Mouse (Mus musculus): Measurements from ENCODE around the gene Gpn1. TPM values are rescaled to one million over a fixed set of nuclear protein-coding genes. Genes with fewer than 3 reads are reported as not detected.

Gpn1 gene
- 67.8 and 75.2 TPM in 2 replicates for polyA plus RNA-seq (2014; fragmentation: Nextera tagmentation; extraction: Ambion mirVana)

DNA sequence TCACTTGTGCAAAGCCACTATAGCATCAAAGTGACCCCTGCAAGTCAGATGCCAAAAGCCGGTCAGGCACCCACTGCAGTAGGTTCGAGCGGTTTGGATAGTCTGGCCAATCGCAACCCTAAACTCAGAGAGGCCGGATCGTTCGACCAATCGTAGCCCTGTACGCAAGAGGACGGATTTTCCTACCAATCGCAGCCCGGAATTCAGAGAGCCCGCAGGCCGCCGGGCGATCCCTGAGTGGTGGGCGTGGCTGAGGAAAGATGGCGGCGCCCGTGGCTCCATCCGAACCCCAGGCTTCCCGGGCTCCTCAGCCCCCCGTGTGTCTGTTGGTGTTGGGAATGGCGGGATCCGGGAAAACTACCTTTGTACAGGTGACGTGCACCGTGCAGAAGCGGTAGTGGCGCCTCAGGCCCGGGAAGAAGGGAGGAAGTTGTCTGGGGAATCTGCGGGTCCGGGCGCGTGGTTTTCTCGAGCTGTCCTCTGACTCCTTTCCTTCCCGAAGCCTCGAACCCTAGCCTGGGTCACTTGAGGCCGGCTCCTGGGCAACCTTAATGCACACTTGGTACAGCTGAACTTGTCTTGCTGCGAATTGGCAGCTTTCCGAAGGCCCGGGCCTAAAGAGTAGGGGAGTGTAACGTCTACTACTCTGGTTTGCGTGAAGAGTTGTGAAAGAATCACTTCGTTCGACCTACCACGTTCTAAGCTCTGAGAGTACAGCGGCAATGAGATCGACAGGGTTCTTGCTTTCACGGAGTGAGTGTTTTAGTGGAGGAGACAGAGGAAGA, at the start of gene Gpn1:
Gpn1 (plus strand) TSS at position 229 of the 785 bp plus-strand sequence.
- Histone ChIP-seq H3K4me1 (replicated peaks; ENCODE audit: control insufficient read depth, insufficient read depth, low read length) (peaks cover 12% of the 10 kb centered on the region), H3K4me2 (replicated peaks) (peak within 1 kb of the TSS; percentile 64), H3K9me3 (ENCODE audit: control insufficient read depth, low read length) (no peaks in the 10 kb centered on the region), H3K27me3 (ENCODE audit: control insufficient read depth, insufficient read depth, low read length) (no peaks in the 10 kb centered on the region), H3K27ac (peak within 1 kb of the TSS; percentile 75), H3K36me3 (replicated peaks; ENCODE audit: control insufficient read depth, insufficient read depth) (peaks cover 34% of the 10 kb centered on the region), H3K9ac (peak within 1 kb of the TSS; percentile 69), H3K4me3 (replicated peaks; ENCODE audit: low read length) (peak within 1 kb of the TSS; percentile 79)
- DNase-seq (ENCODE audit: low spot score): peak; percentile 93
- WGBS: under 1% methylated on average over 49 of the region's 49 CpGs
- ATAC-seq (ENCODE audit: low FRiP score): peak; percentile 100

DNA sequence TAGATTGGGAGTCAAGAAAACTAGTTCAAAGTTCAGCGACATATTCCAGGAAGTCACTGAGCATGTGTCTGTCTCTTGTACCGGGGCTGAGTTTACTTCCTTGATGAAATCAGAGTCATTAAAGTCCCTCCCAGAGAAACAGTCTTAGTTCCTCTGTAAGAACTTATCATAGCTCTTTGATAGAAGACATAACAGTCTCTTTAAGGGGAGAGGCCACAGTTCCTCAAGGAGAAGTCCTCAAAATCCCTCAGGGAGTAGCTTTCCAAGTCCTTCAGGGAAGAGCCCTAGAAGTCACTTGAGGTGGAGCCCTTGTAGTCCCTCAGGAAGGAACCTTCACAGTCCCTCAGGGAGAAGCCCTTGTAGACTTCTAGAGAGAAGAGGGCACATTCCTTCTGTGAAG, 43.2 kb upstream of the Gpn1 start:
- no peaks in the 10 kb centered on the region for H3K36me3 ChIP-seq (replicated peaks; ENCODE audit: control insufficient read depth, insufficient read depth)
- no peak overlapping the region for H3K27ac ChIP-seq
- H3K9me3 ChIP-seq (ENCODE audit: control insufficient read depth, low read length): no peaks in the 10 kb centered on the region
- peaks cover 17% of the 10 kb centered on the region for H3K4me1 ChIP-seq (replicated peaks; ENCODE audit: control insufficient read depth, insufficient read depth, low read length)
- ATAC-seq (ENCODE audit: low FRiP score) (no peak), DNase-seq (ENCODE audit: low spot score) (no peak)
- H3K27me3 ChIP-seq (ENCODE audit: control insufficient read depth, insufficient read depth, low read length): no peaks in the 10 kb centered on the region
- H3K9ac ChIP-seq: no peak overlapping the region
- 93% methylated on average over 2 of the region's 2 CpGs for WGBS
- H3K4me2 ChIP-seq (replicated peaks): no peak overlapping the region
- H3K4me3 ChIP-seq (replicated peaks; ENCODE audit: low read length): no peak overlapping the region

DNA sequence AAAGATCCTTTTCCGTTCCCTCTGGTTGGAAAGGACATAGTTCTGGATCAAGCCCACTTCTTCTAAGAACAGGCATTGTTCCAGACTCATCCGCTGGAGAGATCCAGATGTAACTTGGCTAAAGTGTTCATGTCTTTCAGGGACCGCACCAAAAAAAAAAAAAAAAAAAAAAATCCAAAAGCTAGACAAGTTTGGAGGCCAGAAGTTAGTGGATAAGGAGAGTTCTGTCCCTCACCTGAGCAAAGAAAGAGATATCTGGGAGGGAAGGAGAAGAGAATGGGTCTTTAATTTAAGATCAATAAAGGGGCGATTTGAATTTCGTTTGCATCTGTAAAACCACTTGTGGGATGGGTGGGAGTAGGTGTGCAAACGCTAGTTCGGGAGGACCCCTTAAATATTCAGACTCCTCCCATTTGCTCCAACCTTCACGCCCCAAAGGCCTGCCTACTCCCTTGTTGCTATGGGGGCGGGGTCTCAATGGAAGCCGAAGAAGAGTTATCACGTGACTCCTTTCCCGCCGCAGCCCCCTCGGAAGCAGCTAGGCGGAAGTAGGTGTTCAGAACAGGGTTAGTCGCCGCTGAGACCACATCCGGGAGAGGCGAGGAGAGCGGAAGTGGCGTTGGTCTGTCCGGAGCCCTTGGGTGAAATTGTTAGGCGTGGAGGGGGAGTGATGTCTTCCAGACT, 42.5 kb upstream of the Gpn1 start, which contains the start of gene Zfp512:
Zfp512 (plus strand) TSS at position 554 of the 684 bp plus-strand sequence.
- WGBS: 6% methylated on average over 23 of the region's 23 CpGs

DNA sequence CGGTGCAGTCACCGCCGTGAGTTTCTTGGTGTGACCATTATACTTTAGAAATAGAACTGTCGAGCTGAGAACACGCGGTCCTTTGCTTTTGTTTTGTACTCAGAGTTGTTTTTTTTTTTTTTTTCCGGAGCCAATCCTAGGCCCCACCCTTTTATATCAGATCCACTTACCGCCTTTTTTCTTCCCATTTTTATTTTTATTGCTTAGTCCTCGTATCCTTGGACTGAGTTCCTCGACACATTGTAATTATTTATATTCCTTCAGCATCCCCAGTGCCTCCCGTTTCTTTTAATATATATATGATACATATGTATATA, 42.0 kb upstream of the Gpn1 start:
- Histone ChIP-seq H3K27me3 (ENCODE audit: control insufficient read depth, insufficient read depth, low read length) (no peaks in the 10 kb centered on the region), H3K9ac (peak overlapping the region; percentile 69), H3K4me2 (replicated peaks) (peak overlapping the region; percentile 84), H3K9me3 (ENCODE audit: control insufficient read depth, low read length) (no peaks in the 10 kb centered on the region), H3K4me3 (replicated peaks; ENCODE audit: low read length) (peak overlapping the region; percentile 45), H3K4me1 (replicated peaks; ENCODE audit: control insufficient read depth, insufficient read depth, low read length) (peaks cover 17% of the 10 kb centered on the region), H3K36me3 (replicated peaks; ENCODE audit: control insufficient read depth, insufficient read depth) (no peaks in the 10 kb centered on the region), H3K27ac (no peak overlapping the region)
- no peak for ATAC-seq (ENCODE audit: low FRiP score)
- no peak for DNase-seq (ENCODE audit: low spot score)
- under 1% methylated on average over 11 of the region's 11 CpGs for WGBS

More for the DNA sequence above, 42.5 kb upstream of the Gpn1 start, which contains the start of gene Zfp512:
- H3K27ac ChIP-seq: no peak within 1 kb of the TSS
- ATAC-seq (ENCODE audit: low FRiP score): peak; percentile 99
- peaks cover 17% of the 10 kb centered on the region for H3K4me1 ChIP-seq (replicated peaks; ENCODE audit: control insufficient read depth, insufficient read depth, low read length)
- no peaks in the 10 kb centered on the region for H3K36me3 ChIP-seq (replicated peaks; ENCODE audit: control insufficient read depth, insufficient read depth)
- peak within 1 kb of the TSS; percentile 45 for H3K4me3 ChIP-seq (replicated peaks; ENCODE audit: low read length)
- peak; percentile 90 for DNase-seq (ENCODE audit: low spot score)
- H3K9ac ChIP-seq: peak within 1 kb of the TSS; percentile 69
- no peaks in the 10 kb centered on the region for H3K27me3 ChIP-seq (ENCODE audit: control insufficient read depth, insufficient read depth, low read length)
- H3K9me3 ChIP-seq (ENCODE audit: control insufficient read depth, low read length): no peaks in the 10 kb centered on the region
- peak within 1 kb of the TSS; percentile 84 for H3K4me2 ChIP-seq (replicated peaks)

DNA sequence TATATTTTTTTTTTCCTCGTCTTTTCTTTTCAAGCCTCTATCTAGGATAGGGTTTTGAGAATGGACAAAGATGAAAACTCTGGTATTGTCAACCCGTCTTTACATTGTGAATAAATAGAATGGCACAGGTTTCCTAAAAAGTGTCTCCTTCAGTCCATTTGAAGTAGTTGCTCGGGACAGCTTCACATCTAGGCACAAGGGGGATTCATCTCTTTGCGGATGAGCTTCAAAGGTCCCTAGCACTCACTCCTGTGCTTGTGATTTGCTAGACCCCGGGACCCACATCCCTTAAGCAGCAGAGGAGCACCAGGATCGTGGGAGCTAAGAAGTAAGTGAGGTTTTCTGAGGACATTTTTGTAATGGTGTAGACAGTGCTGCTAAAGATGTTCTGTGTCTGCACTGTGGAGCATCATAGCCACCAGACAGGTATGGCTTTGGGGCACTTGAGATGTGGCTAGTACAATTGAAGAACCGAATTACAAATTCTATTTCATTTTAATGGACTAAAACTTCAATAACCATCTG, 41.6 kb upstream of the Gpn1 start:
- peak overlapping the region; percentile 69 for H3K9ac ChIP-seq
- H3K36me3 ChIP-seq (replicated peaks; ENCODE audit: control insufficient read depth, insufficient read depth): no peaks in the 10 kb centered on the region
- DNase-seq (ENCODE audit: low spot score) (no peak), ATAC-seq (ENCODE audit: low FRiP score) (no peak)
- no peaks in the 10 kb centered on the region for H3K27me3 ChIP-seq (ENCODE audit: control insufficient read depth, insufficient read depth, low read length)
- peaks cover 17% of the 10 kb centered on the region for H3K4me1 ChIP-seq (replicated peaks; ENCODE audit: control insufficient read depth, insufficient read depth, low read length)
- H3K4me2 ChIP-seq (replicated peaks): peak overlapping the region; percentile 84
- H3K9me3 ChIP-seq (ENCODE audit: control insufficient read depth, low read length): no peaks in the 10 kb centered on the region
- H3K27ac ChIP-seq: no peak overlapping the region
- WGBS: 17% methylated on average over 7 of the region's 7 CpGs
- H3K4me3 ChIP-seq (replicated peaks; ENCODE audit: low read length): peak overlapping the region; percentile 45

DNA sequence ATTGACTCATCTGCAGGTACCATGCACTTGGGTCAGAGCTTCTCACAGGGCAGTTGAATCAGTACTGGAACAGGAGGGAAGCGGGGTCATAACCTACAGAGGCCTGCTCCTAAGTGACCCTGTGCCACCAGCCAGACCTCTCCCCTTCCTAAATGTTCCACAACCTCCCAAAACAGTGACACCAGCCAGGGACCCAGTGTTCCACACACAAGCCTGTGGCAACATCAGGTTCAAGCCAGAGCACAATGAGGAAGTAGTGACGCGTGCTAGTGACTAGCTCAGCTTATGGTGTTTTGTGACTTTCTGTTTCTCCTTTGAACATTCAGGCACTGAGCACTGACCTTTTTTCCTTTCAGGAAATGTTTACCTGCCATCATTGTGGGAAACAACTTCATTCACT, 26.7 kb upstream of the Gpn1 start:
- 95% methylated on average over 3 of the region's 3 CpGs for WGBS
- DNase-seq (ENCODE audit: low spot score): no peak

DNA sequence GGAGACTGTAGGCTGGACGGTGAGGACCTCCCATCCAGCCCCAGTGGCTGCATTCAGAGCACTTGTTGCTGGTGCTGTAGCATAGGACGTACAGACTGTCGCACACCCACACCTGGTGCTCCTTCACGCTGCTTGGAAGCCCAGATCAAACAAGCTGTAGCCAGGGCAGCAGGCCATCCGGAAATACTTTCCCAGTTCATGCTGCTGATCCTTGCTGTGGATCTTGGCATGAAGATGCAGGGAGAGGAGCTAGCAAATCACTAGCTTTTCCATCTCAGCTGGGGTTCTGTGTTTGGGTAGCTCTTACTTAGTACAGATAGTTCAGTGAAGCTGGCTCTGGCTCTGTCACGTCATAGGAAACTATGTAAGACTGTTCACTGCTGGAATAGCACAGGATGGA, 24.8 kb upstream of the Gpn1 start:
- H3K9me3 ChIP-seq (ENCODE audit: control insufficient read depth, low read length): no peaks in the 10 kb centered on the region
- DNase-seq (ENCODE audit: low spot score) (no peak), ATAC-seq (ENCODE audit: low FRiP score) (no peak)
- H3K4me2 ChIP-seq (replicated peaks): no peak overlapping the region
- WGBS: 97% methylated on average over 6 of the region's 6 CpGs
- H3K9ac ChIP-seq: no peak overlapping the region
- H3K36me3 ChIP-seq (replicated peaks; ENCODE audit: control insufficient read depth, insufficient read depth): peaks cover 92% of the 10 kb centered on the region
- no peaks in the 10 kb centered on the region for H3K4me1 ChIP-seq (replicated peaks; ENCODE audit: control insufficient read depth, insufficient read depth, low read length)
- no peaks in the 10 kb centered on the region for H3K27me3 ChIP-seq (ENCODE audit: control insufficient read depth, insufficient read depth, low read length)
- H3K27ac ChIP-seq: no peak overlapping the region
- H3K4me3 ChIP-seq (replicated peaks; ENCODE audit: low read length): no peak overlapping the region

More for the DNA sequence above, 26.7 kb upstream of the Gpn1 start:
- Histone ChIP-seq H3K27me3 (ENCODE audit: control insufficient read depth, insufficient read depth, low read length) (no peaks in the 10 kb centered on the region), H3K9me3 (ENCODE audit: control insufficient read depth, low read length) (no peaks in the 10 kb centered on the region), H3K36me3 (replicated peaks; ENCODE audit: control insufficient read depth, insufficient read depth) (peaks cover 73% of the 10 kb centered on the region), H3K4me2 (replicated peaks) (no peak overlapping the region), H3K4me3 (replicated peaks; ENCODE audit: low read length) (no peak overlapping the region), H3K4me1 (replicated peaks; ENCODE audit: control insufficient read depth, insufficient read depth, low read length) (no peaks in the 10 kb centered on the region), H3K9ac (no peak overlapping the region), H3K27ac (no peak overlapping the region)
- ATAC-seq (ENCODE audit: low FRiP score): no peak

DNA sequence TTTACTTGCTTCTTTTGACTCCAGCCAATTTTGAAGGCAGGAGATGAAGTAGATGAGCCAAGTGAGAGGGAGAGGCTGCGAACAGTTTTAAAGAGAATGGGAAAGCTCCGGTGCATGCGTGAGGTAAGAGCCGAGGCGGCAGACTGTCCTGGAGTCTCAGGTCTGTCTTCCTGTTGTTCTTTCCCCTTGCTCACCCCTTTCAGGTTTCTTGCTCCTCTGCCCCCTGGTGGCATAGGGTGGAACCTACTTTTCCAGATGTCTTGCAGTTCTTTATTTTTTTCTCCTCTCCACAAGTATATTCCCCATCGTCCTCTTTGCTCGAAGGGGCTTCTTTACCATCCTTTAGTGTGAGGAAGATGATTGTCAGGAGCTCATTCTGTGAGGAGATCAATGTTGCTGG, 24.2 kb upstream of the Gpn1 start:
- H3K9ac ChIP-seq: no peak overlapping the region
- no peaks in the 10 kb centered on the region for H3K9me3 ChIP-seq (ENCODE audit: control insufficient read depth, low read length)
- WGBS: 81% methylated on average over 7 of the region's 7 CpGs
- no peaks in the 10 kb centered on the region for H3K27me3 ChIP-seq (ENCODE audit: control insufficient read depth, insufficient read depth, low read length)
- DNase-seq (ENCODE audit: low spot score): no peak
- peaks cover 95% of the 10 kb centered on the region for H3K36me3 ChIP-seq (replicated peaks; ENCODE audit: control insufficient read depth, insufficient read depth)
- no peak overlapping the region for H3K4me2 ChIP-seq (replicated peaks)
- no peak for ATAC-seq (ENCODE audit: low FRiP score)
- no peak overlapping the region for H3K27ac ChIP-seq
- H3K4me3 ChIP-seq (replicated peaks; ENCODE audit: low read length): no peak overlapping the region
- no peaks in the 10 kb centered on the region for H3K4me1 ChIP-seq (replicated peaks; ENCODE audit: control insufficient read depth, insufficient read depth, low read length)

DNA sequence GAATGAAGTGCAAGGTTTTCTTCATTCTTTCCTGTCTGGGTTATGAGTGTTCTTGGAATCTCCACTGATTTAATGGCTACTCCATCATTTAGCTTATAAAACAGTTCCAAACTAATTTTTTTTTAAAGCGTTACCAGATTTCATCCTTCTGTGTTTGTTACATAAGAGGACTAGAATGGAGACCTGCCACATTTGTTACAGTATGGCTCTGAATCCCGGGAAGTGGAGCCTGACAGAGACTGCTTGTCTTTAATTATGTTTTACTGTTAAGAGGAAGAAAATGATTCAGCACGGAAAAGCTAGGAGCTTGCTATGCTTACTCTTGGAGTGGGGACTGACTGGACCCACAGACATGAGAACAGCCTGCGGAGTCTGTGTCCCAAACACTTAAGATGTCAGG, 14.0 kb upstream of the Gpn1 start:
- DNase-seq (ENCODE audit: low spot score): no peak
- no peak overlapping the region for H3K27ac ChIP-seq
- WGBS: 96% methylated on average over 4 of the region's 4 CpGs
- H3K4me1 ChIP-seq (replicated peaks; ENCODE audit: control insufficient read depth, insufficient read depth, low read length): no peaks in the 10 kb centered on the region
- no peak overlapping the region for H3K4me3 ChIP-seq (replicated peaks; ENCODE audit: low read length)
- no peak for ATAC-seq (ENCODE audit: low FRiP score)
- no peak overlapping the region for H3K4me2 ChIP-seq (replicated peaks)
- no peaks in the 10 kb centered on the region for H3K27me3 ChIP-seq (ENCODE audit: control insufficient read depth, insufficient read depth, low read length)
- H3K9me3 ChIP-seq (ENCODE audit: control insufficient read depth, low read length): no peaks in the 10 kb centered on the region
- H3K9ac ChIP-seq: no peak overlapping the region
- H3K36me3 ChIP-seq (replicated peaks; ENCODE audit: control insufficient read depth, insufficient read depth): peaks cover 76% of the 10 kb centered on the region

All from hindbrain, embryonic 14.5 days (tissue).